Mouse (Mus musculus) liver, embryonic 14.5 days (tissue): ENCODE measurements at regions not wholly inside any gene's neighbourhood (a gene's known extent, or its start where the extent isn't known, plus 50 kb on each side); places are given as distances from the start of the nearest gene placed in this dataset.

Experiments
- CTCF ChIP-seq: IDR thresholded peaks from 2 replicates; pipeline ENCODE4 v1.5.1; 2016; ENCODE audit warnings: antibody characterized with exemption, low read depth, control low read depth
- EP300 ChIP-seq: IDR thresholded peaks from 2 replicates; pipeline ENCODE4 v1.6.1; 2016; ENCODE audit warnings: antibody characterized with exemption, low read depth

- TF ChIP-seq CTCF (no peak), EP300 (no peak)
Measured at GRCm38 (mm10) chr10:98318416-98318815, 591.9 kb upstream of the C030005K15Rik start.
